Mouse (Mus musculus): ENCODE measurements at regions not wholly inside any gene's neighbourhood (a gene's known extent, or its start where the extent isn't known, plus 50 kb on each side); places are given as distances from the start of the nearest gene placed in this dataset.

- Histone ChIP-seq H3K9me3 (replicated peaks; ENCODE audit: insufficient read depth, low read length) (no peaks in the 10 kb centered on the region), H3K79me2 (ENCODE audit: control insufficient read depth, insufficient read depth, low read length, poor library complexity) (no peaks in the 10 kb centered on the region), H3K9ac (ENCODE audit: control insufficient read depth, low read depth, low read length, poor library complexity, severe bottlenecking) (peak overlapping the region; percentile 28), H3K27ac (ENCODE audit: control insufficient read depth, low read depth, low read length) (peak overlapping the region; percentile 77), H3K4me1 (ENCODE audit: control insufficient read depth in 1 of 2, insufficient read depth in 2 of 2, low read length in 2 of 2) (peaks cover 5 to 29% of the 10 kb centered on the region in 2 experiments), H3K27me3 (ENCODE audit: control insufficient read depth in 1 of 2, insufficient read depth in 2 of 2, low read length in 2 of 2) (no peaks in the 10 kb centered on the region), H3K36me3 (ENCODE audit: control insufficient read depth in 1 of 2, insufficient read depth in 2 of 2, low read length in 2 of 2) (peaks cover 0 to 35% of the 10 kb centered on the region in 2 experiments; a peak in 2 of 4 replicates), H3K4me3 (ENCODE audit: control insufficient read depth in 1 of 2, insufficient read depth in 1 of 2, low read depth in 2 of 2, low read length in 2 of 2) (peak overlapping the region; percentile 11 to 21; a peak in 2 of 4 replicates)
- DNase-seq (ENCODE audit: low read depth, low spot score) = peak; percentile 91
- TF ChIP-seq MEF2A (IDR thresholded peaks at IDR 0.05; ENCODE audit: extremely low read depth, insufficient replicate concordance, low read depth, low read length, poor library complexity, severe bottlenecking) = peak; percentile 51; the same call in 1 of the 2 replicates
- TF ChIP-seq TAL1 (IDR thresholded peaks at IDR 0.05; ENCODE audit: low read length) = peak; percentile 53
- TF ChIP-seq POLR2A (IDR thresholded peaks at IDR 0.05; ENCODE audit: control insufficient read depth in 1 of 2, insufficient read depth in 1 of 2, low read depth in 1 of 2, low read length in 2 of 2, poor library complexity in 1 of 2) = no peak
- peak; percentile 91 to 97 for TF ChIP-seq EP300 (IDR thresholded peaks at IDR 0.05; ENCODE audit: low read depth in 1 of 2, low read length in 2 of 2)
- TF ChIP-seq GABPA (IDR thresholded peaks at IDR 0.05; ENCODE audit: low read depth, low read length) = no peak
- peak; percentile 74 for TF ChIP-seq JUND (IDR thresholded peaks at IDR 0.05; ENCODE audit: low read depth, low read length)
- TF ChIP-seq ZKSCAN1 (IDR thresholded peaks at IDR 0.05; ENCODE audit: low read depth, low read length) = no peak
- peak; percentile 92 for TF ChIP-seq GATA1 (IDR thresholded peaks at IDR 0.05; ENCODE audit: low read depth, low read length)
- TF ChIP-seq NELFE (IDR thresholded peaks at IDR 0.05; ENCODE audit: low read depth, low read length) = peak; percentile 29; the same call in 1 of the 2 replicates
- peak; percentile 71 for TF ChIP-seq TCF12 (IDR thresholded peaks at IDR 0.05; ENCODE audit: low read depth, low read length)
- peak; percentile 29; the same call in 1 of the 2 replicates for TF ChIP-seq HCFC1 (IDR thresholded peaks at IDR 0.05; ENCODE audit: low read depth, low read length)
- TF ChIP-seq ETS1 (IDR thresholded peaks at IDR 0.05; ENCODE audit: low read depth, low read length) = peak; percentile 76
Measured at GRCm38 (mm10) chr16:25052917-25053343, 233.7 kb upstream of the Tprg start.

GRCm38 (mm10) chr16:25054304-25054703 lies 232.3 kb upstream of the Tprg start:
- no peak for DNase-seq (ENCODE audit: low read depth, low spot score)
- Histone ChIP-seq H3K79me2 (ENCODE audit: control insufficient read depth, insufficient read depth, low read length, poor library complexity) (no peaks in the 10 kb centered on the region), H3K27me3 (ENCODE audit: control insufficient read depth in 1 of 2, insufficient read depth in 2 of 2, low read length in 2 of 2) (no peaks in the 10 kb centered on the region), H3K27ac (ENCODE audit: control insufficient read depth, low read depth, low read length) (no peak overlapping the region), H3K9me3 (replicated peaks; ENCODE audit: insufficient read depth, low read length) (no peaks in the 10 kb centered on the region), H3K4me1 (ENCODE audit: control insufficient read depth in 1 of 2, insufficient read depth in 2 of 2, low read length in 2 of 2) (peaks cover 5 to 29% of the 10 kb centered on the region in 2 experiments), H3K9ac (ENCODE audit: control insufficient read depth, low read depth, low read length, poor library complexity, severe bottlenecking) (no peak overlapping the region), H3K4me3 (ENCODE audit: control insufficient read depth in 1 of 2, insufficient read depth in 1 of 2, low read depth in 2 of 2, low read length in 2 of 2) (no peak overlapping the region), H3K36me3 (ENCODE audit: control insufficient read depth in 1 of 2, insufficient read depth in 2 of 2, low read length in 2 of 2) (peaks cover 0 to 37% of the 10 kb centered on the region in 2 experiments; a peak in 2 of 4 replicates)
- TF ChIP-seq TAL1 (IDR thresholded peaks at IDR 0.05; ENCODE audit: low read length) = no peak
- TF ChIP-seq GABPA (IDR thresholded peaks at IDR 0.05; ENCODE audit: low read depth, low read length) = no peak
- TF ChIP-seq BHLHE40 (IDR thresholded peaks at IDR 0.05; ENCODE audit: borderline replicate concordance, low read depth, low read length) = no peak
- TF ChIP-seq RAD21 (IDR thresholded peaks at IDR 0.05; ENCODE audit: low read depth, low read length) = no peak
- no peak for TF ChIP-seq ETS1 (IDR thresholded peaks at IDR 0.05; ENCODE audit: low read depth, low read length)
- no peak for TF ChIP-seq USF1 (IDR thresholded peaks at IDR 0.05; ENCODE audit: low read depth, low read length)
- no peak for TF ChIP-seq ZKSCAN1 (IDR thresholded peaks at IDR 0.05; ENCODE audit: low read depth, low read length)
- TF ChIP-seq MAX (IDR thresholded peaks at IDR 0.05; ENCODE audit: low read length) = no peak
- TF ChIP-seq MAZ (IDR thresholded peaks at IDR 0.05; ENCODE audit: low read depth, low read length) = no peak
- TF ChIP-seq POLR2AphosphoS2 (IDR thresholded peaks at IDR 0.05; ENCODE audit: low read length) = no peak
- no peak for TF ChIP-seq RCOR1 (IDR thresholded peaks at IDR 0.05; ENCODE audit: low read depth, low read length)
- TF ChIP-seq TCF12 (IDR thresholded peaks at IDR 0.05; ENCODE audit: low read depth, low read length) = no peak
